Mouse (Mus musculus): ENCODE data around the gene Ifnar1.
"Not testable (repeated sequence)": the region's sequence is repeated elsewhere in the genome, so short reads cannot be mapped to it uniquely, and the experiment has no call there.

Gene Ifnar1

GRCm38 (mm10) chr16:91512161-91512787 lies 27.2 kb downstream of the Ifnar1 start:
- peak; percentile 86 for DNase-seq

GRCm38 (mm10) chr16:91513099-91513498 lies 28.1 kb downstream of the Ifnar1 start:
- DNase-seq = no peak

- DNase-seq = no peak
Measured at GRCm38 (mm10) chr16:91517020-91517419, 32.0 kb downstream of the Ifnar1 start.

GRCm38 (mm10) chr16:91522040-91522439 lies 37.0 kb downstream of the Ifnar1 start:
- no peak for DNase-seq

- no peak for DNase-seq
Measured at GRCm38 (mm10) chr16:91522479-91523309, 37.7 kb downstream of the Ifnar1 start.

GRCm38 (mm10) chr16:91524206-91524605 lies 39.2 kb downstream of the Ifnar1 start:
- no peak for DNase-seq

GRCm38 (mm10) chr16:91526274-91526673 lies 41.2 kb downstream of the Ifnar1 start:
- no peak for DNase-seq

GRCm38 (mm10) chr16:91527051-91527450 lies 42.0 kb downstream of the Ifnar1 start:
- DNase-seq = no peak

GRCm38 (mm10) chr16:91527500-91527899 lies 42.5 kb downstream of the Ifnar1 start:
- no peak for DNase-seq

- no peak for DNase-seq
Measured at GRCm38 (mm10) chr16:91528578-91528977, 43.5 kb downstream of the Ifnar1 start.

GRCm38 (mm10) chr16:91530830-91531229 lies 45.8 kb downstream of the Ifnar1 start:
- not testable (repeated sequence) for DNase-seq

GRCm38 (mm10) chr16:91531856-91532255 lies 46.8 kb downstream of the Ifnar1 start:
- DNase-seq = no peak

- DNase-seq = no peak
Measured at GRCm38 (mm10) chr16:91532429-91532828, 47.4 kb downstream of the Ifnar1 start.

- DNase-seq = no peak
Measured at GRCm38 (mm10) chr16:91533097-91534001, 48.3 kb downstream of the Ifnar1 start.

- DNase-seq = no peak
Measured at GRCm38 (mm10) chr16:91534477-91534876, 49.4 kb downstream of the Ifnar1 start.

- no peak for DNase-seq
Measured at GRCm38 (mm10) chr16:91534888-91535287, 49.9 kb downstream of the Ifnar1 start.

- DNase-seq = no peak
Measured at GRCm38 (mm10) chr16:91536372-91536771, 51.3 kb downstream of the Ifnar1 start.

- no peak for DNase-seq
Measured at GRCm38 (mm10) chr16:91537065-91537464, 52.0 kb downstream of the Ifnar1 start.

GRCm38 (mm10) chr16:91538051-91538450 lies 53.0 kb downstream of the Ifnar1 start:
- no peak for DNase-seq

- no peak for DNase-seq
Measured at GRCm38 (mm10) chr16:91538513-91538912, 53.5 kb downstream of the Ifnar1 start.

GRCm38 (mm10) chr16:91541573-91542081 lies 56.6 kb downstream of the Ifnar1 start:
- no peak for DNase-seq

- no peak for DNase-seq
Measured at GRCm38 (mm10) chr16:91543619-91544018, 58.6 kb downstream of the Ifnar1 start.
